Mouse (Mus musculus): ENCODE results near the gene Bid.
A peak's percentile ranks its signal among the peaks of the same experiment; 100 is the strongest.

Gene Bid

DNA sequence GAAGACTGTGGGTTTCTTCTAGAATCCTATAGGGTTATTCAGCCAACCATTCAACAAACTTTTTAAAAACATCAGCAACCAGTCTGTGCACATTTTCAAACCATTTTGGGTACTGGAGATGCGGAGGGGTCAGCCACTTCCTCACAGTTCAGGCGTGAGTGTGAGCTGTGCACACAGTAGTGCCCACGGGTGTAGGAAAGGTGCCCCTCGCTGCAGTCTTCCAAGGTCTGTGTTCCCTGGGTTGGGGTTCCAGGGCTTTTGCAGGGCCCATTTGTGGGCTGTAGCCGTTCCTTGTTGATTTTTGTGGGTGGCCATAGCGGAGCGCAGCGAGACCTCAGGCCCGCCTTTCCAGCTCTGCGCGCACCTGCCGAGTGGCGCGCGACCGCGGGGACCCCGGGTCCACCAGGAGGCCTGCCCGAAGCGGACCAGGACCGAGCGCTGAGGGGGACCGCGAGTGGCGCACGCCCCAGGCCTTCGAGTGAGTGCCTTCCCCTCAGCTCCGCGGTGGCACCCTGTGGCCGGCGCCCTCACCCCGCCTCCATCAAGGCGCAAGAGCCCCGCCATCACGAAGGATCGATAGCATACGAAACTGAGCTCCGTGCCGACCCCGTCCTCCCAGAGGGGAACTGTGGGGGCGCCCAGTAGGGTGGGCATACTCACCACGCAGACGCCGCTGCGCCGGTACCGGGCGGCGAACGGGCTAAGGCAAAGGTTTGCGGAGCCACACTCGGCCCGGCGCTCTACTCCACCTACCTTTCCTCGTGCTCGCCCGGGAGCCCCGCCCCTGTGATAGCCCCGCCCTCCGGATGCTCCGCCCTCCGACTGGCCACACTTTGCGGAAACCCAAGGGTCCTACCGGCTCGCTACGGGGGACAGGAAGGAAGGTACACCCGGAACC, at the start of gene Bid:
Bid (minus strand) TSS at position 780 of the 898 bp plus-strand sequence.
- peak; percentile 76 to 84 for DNase-seq (ENCODE audit: low spot score in 2 of 2)

DNA sequence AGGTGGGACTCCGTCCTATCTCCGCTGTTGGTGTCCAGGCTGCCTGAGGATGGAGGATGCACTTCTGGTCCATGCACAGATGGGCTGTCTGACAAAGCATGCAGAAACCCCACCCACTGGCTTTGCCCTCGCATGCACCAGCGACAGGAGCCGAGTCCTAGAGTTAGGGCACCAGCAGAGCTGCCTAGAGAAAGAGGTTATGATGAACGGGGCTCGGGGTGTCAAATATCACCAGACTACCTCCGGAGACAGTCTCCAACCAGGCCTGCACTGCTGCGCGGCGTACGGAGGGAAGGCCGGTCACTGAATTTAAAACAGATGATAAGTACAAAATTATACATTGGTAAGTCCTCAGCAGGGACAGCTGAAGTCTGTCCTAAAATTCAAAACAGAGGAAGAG, 49.2 kb upstream of the Bid start:
- DNase-seq (ENCODE audit: low spot score in 2 of 2) = no peak

DNA sequence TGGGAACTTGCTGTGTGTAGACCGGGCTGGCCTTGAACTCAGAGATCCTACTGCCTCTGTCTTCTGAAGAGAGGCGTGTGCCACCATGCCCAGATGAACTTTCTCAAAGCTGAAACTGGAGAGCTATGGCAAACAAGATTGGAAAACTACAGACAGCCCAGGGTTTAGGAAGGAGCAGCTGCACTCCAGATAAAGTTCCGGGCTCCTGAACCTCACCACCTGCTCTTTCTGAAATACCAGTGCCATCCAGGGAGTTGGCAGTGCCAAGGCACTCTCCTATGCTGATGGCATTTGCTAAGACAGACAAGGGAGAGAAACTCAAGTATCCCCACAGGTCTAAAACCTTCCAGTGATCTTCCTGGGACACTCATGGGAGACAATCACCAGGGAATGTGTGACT, 47.5 kb upstream of the Bid start:
- DNase-seq (ENCODE audit: low spot score in 2 of 2) = no peak

DNA sequence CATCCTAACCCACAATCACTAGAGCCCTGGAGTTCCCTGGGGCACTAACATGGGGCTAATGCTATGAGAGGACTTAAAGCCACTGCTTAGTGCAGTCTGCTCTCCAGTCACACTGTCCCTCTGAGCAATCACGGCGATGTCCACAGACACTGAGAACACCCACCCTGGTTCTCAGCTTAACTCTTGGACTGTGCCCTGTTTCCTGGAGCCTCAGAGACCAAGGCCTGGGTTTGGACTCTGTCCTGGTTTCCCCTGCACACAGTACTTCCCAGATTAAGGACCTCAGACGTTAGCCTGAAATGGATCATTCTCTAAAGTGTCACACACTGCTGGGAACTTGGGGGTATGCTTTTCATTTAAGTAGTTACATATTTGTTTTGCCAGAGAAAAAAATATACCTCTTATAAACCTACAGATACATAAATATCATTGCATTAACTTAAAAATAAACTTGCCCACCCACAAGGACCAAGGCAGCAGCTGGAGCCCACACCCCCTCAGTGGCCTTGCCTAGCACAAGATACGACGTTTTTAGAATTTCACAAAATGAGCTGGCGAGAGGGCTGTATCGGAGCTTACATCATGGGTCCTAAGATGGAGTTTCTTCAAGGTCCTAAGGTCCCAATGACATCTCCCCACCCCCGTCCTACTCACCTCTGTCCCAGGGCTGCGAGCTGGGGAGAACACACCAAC, 43.8 kb upstream of the Bid start:
- no peak for DNase-seq (ENCODE audit: low spot score in 2 of 2)

DNA sequence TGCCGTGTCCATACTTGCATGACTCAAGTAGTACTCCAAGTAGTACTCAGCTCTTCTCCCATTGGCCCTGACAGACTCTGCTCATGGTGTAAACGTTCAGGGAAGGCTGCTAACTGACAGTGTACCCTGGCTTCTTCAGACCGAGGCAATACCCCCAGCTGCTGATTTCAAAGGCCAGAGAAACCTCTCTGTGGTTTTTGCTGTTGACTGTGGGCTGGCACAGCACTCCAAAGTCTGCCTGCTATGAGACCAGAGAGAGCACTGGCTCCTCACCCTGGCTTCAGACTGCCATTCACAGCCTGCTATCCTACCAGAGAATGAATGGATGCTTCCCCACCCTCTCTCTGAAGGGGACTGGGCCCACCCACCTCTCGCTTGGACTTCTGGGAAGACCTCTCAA, 40.7 kb upstream of the Bid start:
- no peak for DNase-seq (ENCODE audit: low spot score in 2 of 2)

DNA sequence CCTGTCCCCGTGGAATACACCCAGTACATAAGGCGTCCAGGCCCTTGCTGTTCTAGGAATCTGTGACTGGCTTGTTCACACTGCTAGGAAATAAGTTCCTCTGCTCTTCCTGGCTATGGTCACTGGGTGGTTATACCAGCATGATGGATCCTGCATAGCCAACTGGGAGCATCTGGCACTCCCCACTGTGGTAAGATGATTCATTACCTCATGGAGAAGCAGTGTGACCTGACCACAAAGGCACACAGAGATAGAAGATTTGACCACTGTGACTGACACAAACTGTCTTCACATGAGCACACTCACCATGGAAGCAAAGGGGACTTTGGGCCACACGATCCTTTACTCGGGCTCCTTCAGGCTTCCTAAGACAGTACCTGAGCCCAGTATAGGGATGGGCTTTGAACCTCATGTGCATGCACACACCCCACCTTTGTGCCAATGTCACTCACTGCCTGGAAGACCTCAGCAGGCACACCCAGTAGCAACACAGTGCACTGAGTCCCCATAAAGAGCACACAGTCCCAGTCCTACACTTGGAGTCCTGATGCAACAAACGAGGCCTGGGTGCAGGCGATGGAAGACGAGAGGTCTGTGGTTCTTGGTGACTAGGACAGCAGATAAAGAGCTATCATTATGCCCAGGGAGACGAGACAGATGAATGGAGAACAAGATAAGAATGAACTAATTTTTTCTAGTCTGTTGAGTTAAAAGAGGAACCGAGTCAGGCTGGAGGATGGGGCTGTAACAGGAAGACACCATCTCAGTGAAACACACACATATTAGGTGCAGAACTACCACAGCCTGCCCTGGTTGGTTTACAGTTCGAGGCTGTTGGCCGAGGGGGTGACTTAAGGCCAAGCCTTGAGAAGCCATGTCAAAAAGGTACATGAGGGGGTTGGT, 39.9 kb upstream of the Bid start:
- no peak for DNase-seq (ENCODE audit: low spot score in 2 of 2)

DNA sequence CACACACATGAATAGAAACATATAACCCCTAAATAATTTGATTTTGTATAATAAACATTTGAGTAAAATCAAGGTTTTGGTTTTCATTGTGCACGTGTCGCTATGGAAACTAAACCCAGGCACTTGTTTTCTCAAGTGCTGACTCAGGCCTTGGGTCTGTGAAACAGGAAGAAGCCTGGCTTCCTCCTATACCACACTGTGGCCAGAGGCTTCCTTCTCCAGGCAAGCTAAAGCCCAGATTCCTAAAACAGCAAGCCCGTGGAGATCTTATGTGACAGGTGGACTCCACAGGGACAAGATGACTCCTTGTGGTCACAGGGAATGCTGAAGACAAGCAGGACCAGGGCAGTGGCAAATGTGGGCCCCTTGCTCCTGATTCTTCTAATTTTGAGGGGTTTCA, 38.6 kb upstream of the Bid start:
- DNase-seq (ENCODE audit: low spot score in 2 of 2) = no peak

DNA sequence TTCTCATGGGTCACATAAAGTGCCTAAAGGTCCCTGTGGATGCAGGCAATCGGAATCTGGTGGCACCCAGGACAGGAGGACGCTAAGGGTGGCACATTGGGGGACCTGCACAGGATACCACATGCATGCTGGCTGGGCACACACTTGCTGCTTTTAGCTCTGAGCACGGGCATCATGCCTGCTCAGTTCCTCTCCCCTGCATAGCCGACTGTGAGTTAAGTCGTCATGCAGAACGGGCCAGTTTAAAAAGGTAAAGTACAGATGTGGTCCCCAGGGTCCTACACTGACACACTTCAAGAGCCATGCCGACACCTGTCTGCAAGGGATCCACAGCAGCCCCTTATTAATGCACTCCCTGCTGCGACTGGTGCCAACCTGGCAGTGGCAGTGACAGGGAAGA, 37.6 kb upstream of the Bid start:
- no peak for DNase-seq (ENCODE audit: low spot score in 2 of 2)

DNA sequence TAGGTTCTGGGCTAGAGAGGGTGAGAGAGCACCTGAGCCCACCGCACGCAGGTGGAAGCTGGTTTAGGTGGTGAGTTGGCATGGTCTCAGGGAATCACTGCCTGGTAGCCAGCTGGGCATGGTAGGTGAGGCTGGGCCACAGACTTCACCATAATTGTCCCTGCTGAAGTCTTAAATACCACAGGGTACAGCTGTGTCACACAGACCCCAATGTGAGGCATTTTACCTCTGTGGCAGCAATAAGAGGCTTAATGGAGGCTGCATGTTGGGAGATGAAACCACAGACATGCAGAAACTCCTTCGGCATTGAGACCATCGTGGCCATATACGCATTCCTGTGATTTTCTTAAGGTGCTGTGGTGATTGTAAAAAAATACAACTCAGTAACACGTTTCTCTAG, 35.8 kb upstream of the Bid start:
- DNase-seq (ENCODE audit: low spot score in 2 of 2) = no peak

DNA sequence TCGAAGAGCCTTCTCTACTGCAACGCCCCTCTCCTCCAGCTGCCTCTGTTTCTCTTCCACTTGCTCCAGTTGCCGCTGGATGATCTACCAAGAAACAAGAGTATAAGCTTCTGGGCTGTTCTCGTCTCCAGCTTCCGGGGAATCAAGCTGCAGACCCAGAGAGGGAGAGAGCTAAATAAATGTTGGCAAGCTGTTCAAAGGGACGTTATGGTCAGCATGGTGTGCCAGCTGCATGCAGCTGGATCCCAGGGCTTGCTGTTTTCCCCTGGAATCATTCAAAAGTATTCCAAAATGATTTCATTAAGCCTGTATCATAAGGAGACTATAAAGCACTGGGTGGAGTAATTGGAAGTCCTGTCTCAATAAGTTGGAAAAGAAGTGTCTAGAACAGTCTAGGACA, 34.7 kb upstream of the Bid start:
- no peak for DNase-seq (ENCODE audit: low spot score in 2 of 2)

DNA sequence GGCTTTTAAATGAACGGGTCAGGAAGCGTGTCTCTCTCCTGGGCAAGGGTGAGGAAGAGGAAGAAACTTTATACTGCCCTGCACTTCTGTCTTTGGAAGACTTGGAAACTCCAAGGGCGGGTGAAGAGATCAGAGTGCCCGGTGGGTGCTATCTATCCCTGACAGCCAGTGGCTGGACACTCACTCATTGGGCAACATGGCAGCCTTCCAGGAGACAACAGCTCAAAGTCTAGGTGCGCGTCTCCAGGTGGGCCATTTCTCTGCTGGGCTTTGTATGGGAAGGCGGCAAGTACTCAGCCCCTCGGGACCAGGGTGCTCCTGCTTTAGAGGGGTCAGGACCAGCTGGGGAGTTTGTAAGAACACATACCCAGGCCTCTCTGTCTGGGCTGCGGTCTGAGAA, 28.9 kb upstream of the Bid start:
- no peak for DNase-seq (ENCODE audit: low spot score in 2 of 2)

DNA sequence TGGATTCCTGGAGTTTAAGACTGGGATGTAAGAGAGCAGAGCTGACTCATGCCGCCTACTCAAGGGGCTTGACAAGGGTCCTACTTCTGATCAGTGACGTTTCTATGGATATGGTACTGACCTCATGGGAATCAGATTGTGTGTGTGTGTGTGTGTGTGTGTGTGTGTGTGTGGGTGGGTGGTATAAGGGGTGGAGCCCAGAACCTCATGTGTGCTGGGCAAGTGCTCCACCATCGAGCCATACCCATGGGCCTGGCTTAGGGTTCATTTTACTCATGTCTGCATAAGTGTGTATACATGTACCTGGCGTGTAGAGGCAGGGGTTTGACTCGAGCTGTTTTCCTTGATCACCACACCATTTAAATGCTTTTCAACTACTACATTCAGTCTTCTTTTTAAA, 27.3 kb upstream of the Bid start:
- DNase-seq (ENCODE audit: low spot score in 2 of 2) = no peak

DNA sequence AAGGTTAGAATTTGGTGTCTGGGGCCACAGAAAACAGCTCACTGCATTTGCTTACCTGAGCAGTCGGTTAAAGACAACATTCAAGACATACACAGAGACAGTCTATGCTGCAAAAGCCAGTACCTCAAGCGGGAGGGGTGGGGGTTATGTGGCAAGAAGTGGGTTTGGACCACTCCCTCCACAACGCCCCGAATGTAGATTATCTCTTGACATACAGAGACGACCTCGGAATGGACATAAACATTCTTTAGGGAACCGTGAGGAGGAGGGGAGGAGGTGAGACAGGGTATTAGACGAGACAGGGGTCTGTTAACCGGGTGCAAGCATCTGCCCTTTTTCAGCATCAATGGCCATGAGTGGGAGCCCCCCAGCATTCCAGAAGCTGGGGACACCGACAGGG, 26.9 kb upstream of the Bid start:
- DNase-seq (ENCODE audit: low spot score in 2 of 2) = no peak

DNA sequence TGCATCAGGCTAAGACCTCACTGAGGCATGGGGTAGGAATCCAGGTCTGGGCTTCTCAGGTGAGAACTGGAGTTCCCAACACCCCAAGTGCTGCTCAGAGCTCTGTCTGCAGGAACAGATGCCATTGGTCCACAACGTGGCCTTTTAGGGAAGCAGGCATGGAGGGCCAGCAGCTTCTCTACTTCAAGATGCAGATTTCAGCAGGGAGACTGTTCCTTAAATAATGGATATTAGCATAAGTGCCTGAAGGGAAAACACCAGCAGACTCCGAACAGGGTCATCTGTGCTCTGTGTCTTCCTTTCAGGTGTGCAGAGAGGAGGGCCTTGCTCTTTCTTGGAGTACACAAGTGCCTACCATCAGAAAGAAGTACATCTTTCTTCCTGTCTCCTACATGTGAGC, 26.4 kb upstream of the Bid start:
- DNase-seq (ENCODE audit: low spot score in 2 of 2) = no peak

DNA sequence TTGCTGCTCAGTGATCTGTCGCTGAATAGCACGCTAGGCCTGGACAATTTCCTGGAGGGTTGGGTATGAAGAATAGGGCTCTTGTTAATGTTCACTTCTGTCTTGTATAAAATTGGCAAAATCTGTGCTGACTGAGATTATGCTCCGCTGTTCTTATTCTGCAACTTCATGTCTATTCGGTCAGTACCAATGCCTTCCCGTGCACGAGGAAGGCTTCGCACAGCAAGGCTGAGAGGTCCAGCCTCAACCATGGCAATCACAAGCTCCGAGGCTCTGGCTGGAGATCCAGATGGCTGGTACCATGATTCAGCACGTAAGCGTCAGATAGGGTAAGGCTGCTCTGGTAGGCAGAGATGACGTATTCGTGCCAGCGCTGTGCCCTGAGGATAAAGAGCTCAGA, 24.9 kb upstream of the Bid start:
- no peak for DNase-seq (ENCODE audit: low spot score in 2 of 2)

DNA sequence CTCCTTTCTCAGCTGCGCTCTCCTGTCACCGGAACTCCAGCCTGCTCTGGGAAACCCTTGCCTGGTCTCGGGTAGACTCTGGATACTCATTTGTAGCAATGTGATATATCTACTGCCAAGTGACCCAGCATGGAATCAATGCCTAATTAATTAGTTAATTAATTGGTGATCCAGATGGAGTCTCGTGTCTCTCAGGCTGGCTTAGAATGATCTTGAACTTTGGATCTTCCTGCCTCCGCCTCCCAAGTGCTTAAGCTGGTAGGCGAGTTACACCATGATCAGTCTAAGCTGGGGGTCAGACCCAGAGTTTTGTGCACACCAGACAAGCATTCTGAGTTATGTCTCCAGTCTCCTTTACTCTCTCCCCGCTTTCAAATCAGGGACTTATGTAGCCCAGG, 24.4 kb upstream of the Bid start:
- DNase-seq (ENCODE audit: low spot score in 2 of 2) = no peak

DNA sequence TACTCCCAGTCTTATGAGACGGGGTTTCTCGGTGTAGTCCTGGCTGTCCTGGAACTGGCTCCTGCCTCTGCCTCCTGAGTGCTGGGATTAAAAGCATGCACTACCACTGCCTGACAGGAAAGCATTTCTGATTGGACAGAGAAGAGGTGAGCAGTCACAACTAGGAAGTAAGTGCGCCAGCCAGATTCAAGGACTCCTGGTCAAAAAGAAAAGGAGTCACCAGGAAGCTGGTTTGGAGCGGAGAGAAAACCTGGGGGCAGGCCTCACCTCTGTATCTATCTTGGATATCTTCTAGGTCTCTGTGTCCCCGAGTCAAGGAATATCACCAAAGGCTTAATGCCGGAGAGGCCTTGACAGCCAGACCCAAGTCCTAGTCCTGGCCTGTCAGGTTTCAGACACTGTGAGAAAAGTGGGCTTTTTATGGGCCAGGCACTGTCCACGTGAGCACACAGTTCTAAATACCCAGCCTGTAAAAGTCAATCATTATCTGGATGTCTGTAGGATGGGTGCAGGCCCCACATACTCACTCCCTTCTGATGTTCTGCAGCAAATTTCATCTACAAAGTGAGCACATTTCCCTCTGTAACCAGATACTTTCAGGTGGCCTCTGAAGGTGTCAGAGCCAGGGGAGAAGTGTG, 23.9 kb upstream of the Bid start:
- DNase-seq (ENCODE audit: low spot score in 2 of 2) = no peak

DNA sequence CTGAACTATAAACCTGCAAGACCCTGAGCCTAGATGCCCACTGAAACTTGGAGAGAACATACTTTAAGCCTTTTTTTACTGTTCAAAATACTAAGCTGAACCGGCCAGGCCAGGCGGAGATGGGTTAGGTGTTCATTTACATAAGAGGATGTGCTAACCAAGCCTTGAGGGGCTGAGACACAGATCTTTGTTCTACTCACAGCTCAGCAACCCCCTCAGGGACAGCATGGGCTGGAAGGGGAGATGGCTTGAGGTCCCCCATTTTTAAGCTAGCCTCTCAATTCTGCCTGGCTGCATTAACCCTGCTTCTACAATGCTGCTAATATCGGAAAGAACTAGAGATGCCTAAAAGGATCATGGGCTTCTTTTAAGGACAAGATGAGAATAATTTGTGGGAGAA, 23.1 kb upstream of the Bid start:
- no peak for DNase-seq (ENCODE audit: low spot score in 2 of 2)

DNA sequence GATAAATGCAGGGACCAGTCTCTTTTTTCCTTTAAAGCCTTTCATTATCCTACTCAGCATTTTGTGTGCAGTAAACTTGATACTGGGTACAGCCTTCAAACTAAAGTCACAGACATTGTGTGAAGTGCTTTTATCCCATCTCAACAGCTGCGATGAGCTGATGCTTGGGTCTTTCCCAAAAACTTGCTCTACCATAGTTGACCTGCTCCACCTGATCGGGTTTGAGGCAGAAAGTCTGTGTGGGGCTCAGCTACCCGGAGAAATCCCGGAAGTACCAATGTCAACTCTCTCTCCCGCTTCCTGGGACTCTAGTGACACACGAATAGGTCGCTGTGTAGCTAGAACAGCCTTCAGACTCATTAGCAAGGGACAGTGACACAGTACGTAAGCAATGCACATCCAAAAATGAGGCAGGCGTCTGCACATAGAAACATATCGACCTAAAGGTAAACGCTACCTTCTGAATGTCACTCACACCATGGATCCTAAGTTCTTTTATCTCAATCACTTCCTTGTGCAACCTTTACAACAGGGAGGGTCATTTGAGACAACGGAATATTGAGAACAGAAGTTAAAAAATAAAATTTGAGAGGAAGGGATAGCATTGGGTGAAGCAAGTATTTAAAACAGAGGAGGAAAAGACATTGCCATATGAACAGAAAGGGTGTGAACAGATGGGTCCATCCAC, 22.3 kb upstream of the Bid start:
- DNase-seq (ENCODE audit: low spot score in 2 of 2) = no peak

DNA sequence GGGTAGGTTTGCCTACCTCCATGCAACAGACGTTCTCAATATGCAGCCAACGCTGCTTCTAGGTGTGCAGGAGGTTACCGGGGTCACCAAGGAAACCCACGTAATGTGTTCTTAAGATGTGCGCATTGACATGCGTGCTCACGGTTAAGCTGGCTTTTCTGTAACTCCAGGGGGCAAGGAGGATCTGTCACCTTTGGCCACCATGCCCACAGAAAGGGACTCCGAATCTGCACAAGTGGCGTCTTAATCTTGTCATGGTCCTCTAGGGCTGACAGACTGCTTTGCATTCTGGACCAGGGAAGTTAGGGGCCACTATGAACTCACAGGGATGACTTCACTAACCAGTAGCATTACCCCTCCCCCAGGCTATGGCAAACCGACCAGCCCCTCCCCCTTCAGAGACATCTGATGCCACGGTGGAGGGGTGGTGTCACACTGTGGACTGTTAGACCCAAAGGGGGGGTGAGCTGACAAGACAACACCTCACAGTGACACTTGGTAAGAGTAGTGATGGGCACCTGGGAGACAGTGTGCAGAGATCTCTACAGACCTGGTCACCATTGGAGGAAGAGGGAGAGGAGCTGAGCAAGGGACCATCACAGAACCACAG, 21.5 kb upstream of the Bid start:
- no peak for DNase-seq (ENCODE audit: low spot score in 2 of 2)

DNA sequence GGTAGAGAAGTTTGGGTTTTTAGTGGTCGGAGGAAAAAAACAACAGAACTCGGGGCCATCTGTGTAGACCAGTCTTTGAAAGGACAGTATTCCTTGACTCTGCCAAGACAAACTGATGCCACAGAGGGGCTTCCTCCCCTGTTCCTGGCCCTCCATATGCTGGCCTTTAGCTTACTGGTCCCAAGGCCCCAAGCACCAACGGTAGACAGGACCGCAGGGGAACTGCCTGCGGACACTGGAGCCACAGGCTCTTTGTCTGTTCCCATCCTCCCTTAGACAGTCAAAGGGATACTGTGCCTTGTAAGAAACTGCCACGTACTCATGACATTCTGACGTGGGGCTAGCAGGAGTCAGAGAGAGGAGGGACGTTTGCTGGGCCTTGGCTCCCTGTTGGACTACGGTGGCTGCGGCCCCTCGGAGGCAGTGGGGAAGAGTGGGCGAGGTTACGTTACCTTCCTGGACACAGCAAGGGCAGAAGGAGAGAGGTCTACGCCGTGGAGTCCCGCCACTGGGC, 20.5 kb upstream of the Bid start:
- no peak for DNase-seq (ENCODE audit: low spot score in 2 of 2)

All from frontal cortex, postnatal 10 days (tissue).